Mouse (Mus musculus): ENCODE measurements around the gene Mmgt2.

The Mmgt2 gene

GRCm38 (mm10) chr11:62710657-62711056 is 62.2 kb downstream of the Mmgt2 start:
- DNase-seq: no peak

All from thymus, adult 18-20 months (tissue).